Mouse (Mus musculus) heart, embryonic 16.5 days (tissue): ENCODE results near the gene Sox10. TPM values are rescaled to one million over a fixed set of nuclear protein-coding genes. Genes with fewer than 3 reads are reported as not detected.
A peak's percentile ranks its signal among the peaks of the same experiment; 100 is the strongest.

Experiments
- ATAC-seq: fragments of 200-750 bp; cut with Nextera tagmentation; replicated peaks from 2 replicates; pipeline ENCODE4 v1.8.0; 2017; ENCODE audit warnings: moderate number of reproducible peaks; ENCODE audit not compliant: insufficient read depth, low FRiP score; ENCODE audit errors: extremely low read depth
- H3K27ac ChIP-seq: fragments of 300-500 bp; sonication (generic); 2 replicates; pipeline ENCODE4 v1.5.1; 2014; ENCODE audit warnings: mild to moderate bottlenecking, low read length, control low read depth, moderate library complexity
- H3K27me3 ChIP-seq: fragments of 300-500 bp; sonication (generic); 2 replicates; pipeline ENCODE4 v1.6.1; 2014; ENCODE audit warnings: low read length, mixed read lengths; ENCODE audit not compliant: control insufficient read depth, insufficient read depth
- H3K36me3 ChIP-seq: fragments of 300-500 bp; sonication (generic); 2 replicates; pipeline ENCODE4 v1.6.1; 2014; ENCODE audit not compliant: control insufficient read depth, insufficient read depth
- H3K4me1 ChIP-seq: fragments of 300-500 bp; sonication (generic); 2 replicates; pipeline ENCODE4 v1.6.1; 2014; ENCODE audit warnings: low read length, mixed read lengths; ENCODE audit not compliant: control insufficient read depth, insufficient read depth
- H3K4me2 ChIP-seq: fragments of 300-500 bp; sonication (generic); 2 replicates; pipeline ENCODE4 v1.6.1; 2014; ENCODE audit warnings: low read depth, mild to moderate bottlenecking, control low read depth, low read length
- H3K4me3 ChIP-seq: fragments of 300-500 bp; sonication (generic); 2 replicates; pipeline ENCODE4 v1.5.1; 2014; ENCODE audit warnings: mild to moderate bottlenecking, control low read depth, low read length
- H3K9ac ChIP-seq: fragments of 300-500 bp; sonication (generic); 2 replicates; pipeline ENCODE4 v1.6.1; 2014; ENCODE audit warnings: low read length, control low read depth
- H3K9me3 ChIP-seq: fragments of 300-500 bp; sonication (generic); replicated peaks from 2 replicates; pipeline ENCODE4 v1.6.1; 2016; ENCODE audit warnings: low read length; ENCODE audit not compliant: control insufficient read depth
- WGBS: fragments of 180-500 bp; shearing (Covaris S2); extraction: QIAGEN DNeasy Blood & Tissue Kit; methylation state at CpG from one replicate; pipeline ENCODE4 v1.1.7; 2014; 5-methylcytosine and 5-hydroxymethylcytosine counted together
- polyA plus RNA-seq: library from polyadenylated mRNA; unstranded; fragments of >200 nt; fragmentation: Nextera tagmentation; extraction: Ambion mirVana; gene quantifications from 2 replicates; pipeline ENCODE4 v1.2.1, GENCODE M21; 2015

Gene Sox10
- polyA plus RNA-seq, 1 experiment from 2014 or later, result 0.39 TPM

DNA sequence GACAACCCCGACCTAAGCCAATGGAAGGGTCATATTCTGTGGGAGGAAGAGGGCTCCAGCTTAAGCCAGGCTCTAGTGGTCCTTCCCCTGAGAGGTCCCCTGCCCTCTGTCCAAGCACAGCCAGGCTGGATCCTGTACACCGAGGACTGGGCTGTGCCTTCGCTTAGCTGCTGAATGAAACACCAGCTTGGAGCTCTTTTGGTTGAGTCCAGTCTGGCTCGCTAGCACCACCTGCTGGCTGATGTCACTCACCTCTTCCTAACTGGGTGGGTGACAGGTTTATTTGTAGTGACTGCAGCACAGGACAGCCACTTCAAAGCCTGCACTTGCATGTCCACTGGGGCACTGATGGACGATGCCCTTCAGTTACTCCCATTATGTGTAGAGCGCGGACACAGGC is 16.5 kb downstream of the Sox10 start:
- no peaks in the 10 kb centered on the region for H3K27me3 ChIP-seq
- peaks cover 35% of the 10 kb centered on the region for H3K36me3 ChIP-seq
- no peak overlapping the region for H3K4me3 ChIP-seq
- H3K27ac ChIP-seq, result no peak overlapping the region
- peaks cover 3% of the 10 kb centered on the region; the same call in 1 of the 2 replicates for H3K4me1 ChIP-seq
- no peak overlapping the region for H3K9ac ChIP-seq
- no peak overlapping the region for H3K4me2 ChIP-seq
- peak; percentile 70 for ATAC-seq
- WGBS, result 46% methylated on average over 7 of the region's 7 CpGs
- H3K9me3 ChIP-seq, result no peaks in the 10 kb centered on the region

DNA sequence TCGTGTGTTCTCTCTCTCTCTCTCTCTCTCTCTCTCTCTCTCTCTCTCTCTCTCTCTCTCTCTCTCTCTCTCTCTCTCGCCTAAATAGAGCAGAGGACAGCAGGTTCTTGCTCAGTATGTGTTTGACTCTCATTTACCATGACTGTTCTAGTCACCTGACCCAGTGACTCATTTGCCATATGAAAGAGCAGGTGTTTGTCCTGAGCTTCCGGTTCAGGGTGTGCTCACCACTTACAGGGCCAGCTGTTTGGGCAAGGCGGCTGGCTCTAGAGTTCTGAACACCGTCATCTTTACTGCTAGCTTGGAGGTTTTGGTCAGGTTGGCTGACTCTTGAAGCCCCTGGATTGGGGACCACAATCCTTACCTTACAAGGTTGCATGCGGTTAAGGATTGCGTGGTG is 19.5 kb downstream of the Sox10 start:
- no peak for ATAC-seq
- Histone ChIP-seq H3K27me3 (no peaks in the 10 kb centered on the region), H3K4me1 (peaks cover 14% of the 10 kb centered on the region), H3K27ac (no peak overlapping the region), H3K9ac (no peak overlapping the region), H3K4me3 (no peak overlapping the region), H3K9me3 (no peaks in the 10 kb centered on the region), H3K36me3 (peaks cover 30% of the 10 kb centered on the region), H3K4me2 (no peak overlapping the region)
- 88% methylated on average over 7 of the region's 7 CpGs for WGBS

DNA sequence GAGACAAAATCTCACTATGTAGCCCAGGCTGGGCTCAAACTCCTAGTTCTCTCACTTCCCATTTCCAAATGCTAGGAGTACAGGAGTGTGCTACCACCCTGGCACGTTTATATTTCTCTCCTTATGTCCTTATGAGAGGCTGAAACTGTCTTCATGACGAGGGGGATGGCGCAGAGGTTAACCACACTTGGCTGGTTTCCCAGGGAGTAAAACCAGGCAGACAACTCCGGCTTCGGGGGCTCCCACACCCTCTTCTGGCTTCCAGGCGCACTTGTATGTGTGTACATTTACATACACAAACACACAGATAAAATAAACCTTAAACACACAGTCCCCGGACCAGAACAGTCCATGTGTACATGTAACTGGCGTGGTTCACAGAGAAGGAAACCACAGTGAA is 21.0 kb downstream of the Sox10 start:
- peaks cover 26% of the 10 kb centered on the region for H3K36me3 ChIP-seq
- H3K27me3 ChIP-seq, result no peaks in the 10 kb centered on the region
- H3K9me3 ChIP-seq, result no peaks in the 10 kb centered on the region
- no peak overlapping the region for H3K4me2 ChIP-seq
- H3K4me1 ChIP-seq, result peaks cover 14% of the 10 kb centered on the region
- WGBS, result 56% methylated on average over 8 of the region's 8 CpGs
- no peak for ATAC-seq
- no peak overlapping the region for H3K9ac ChIP-seq
- no peak overlapping the region for H3K27ac ChIP-seq
- no peak overlapping the region for H3K4me3 ChIP-seq

DNA sequence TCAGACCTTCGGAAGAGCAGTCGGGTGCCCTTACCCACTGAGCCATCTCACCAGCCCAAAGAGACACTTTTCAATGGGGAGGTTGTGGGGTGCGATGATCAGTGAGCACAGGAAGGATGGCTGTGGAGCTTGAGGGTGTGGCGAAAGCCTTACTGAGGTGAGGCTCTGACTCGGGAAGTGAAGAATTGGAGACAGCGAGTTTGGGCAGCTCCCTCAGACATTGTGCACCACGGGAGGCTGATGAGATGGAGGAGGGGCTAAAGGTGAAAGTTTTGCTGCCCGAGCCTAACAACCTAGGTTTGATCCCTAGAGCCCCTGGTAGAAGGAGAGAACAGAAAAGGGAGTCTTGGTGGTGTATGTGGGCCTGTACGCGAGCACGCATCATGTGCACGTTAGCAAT is 21.7 kb downstream of the Sox10 start:
- Histone ChIP-seq H3K27me3 (no peaks in the 10 kb centered on the region), H3K36me3 (peaks cover 26% of the 10 kb centered on the region), H3K4me3 (no peak overlapping the region), H3K4me1 (peaks cover 14% of the 10 kb centered on the region), H3K4me2 (no peak overlapping the region), H3K9me3 (no peaks in the 10 kb centered on the region), H3K9ac (no peak overlapping the region), H3K27ac (no peak overlapping the region)
- WGBS, result 84% methylated on average over 12 of the region's 12 CpGs
- ATAC-seq, result no peak

DNA sequence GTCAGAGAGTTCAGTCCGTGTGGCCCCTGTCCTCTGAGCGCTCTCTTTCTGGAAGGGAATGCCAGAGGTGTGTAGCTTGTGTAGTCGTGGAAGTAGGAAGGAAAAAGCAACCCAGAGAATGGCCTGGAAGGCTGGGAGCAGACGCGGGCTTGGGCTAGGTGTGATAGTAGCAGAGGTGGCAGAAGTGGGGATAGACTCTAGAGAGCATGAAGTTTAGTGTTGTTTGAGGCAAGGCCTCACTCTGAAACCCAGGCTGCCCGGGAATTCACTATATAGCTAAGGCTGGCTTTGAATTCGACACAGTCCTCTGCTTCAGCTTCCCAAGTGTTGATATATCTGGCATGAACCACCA is 23.5 kb downstream of the Sox10 start:
- peak; percentile 30; the same call in 1 of the 2 replicates for ATAC-seq
- Histone ChIP-seq H3K9me3 (no peaks in the 10 kb centered on the region), H3K36me3 (peaks cover 11% of the 10 kb centered on the region; the same call in 1 of the 2 replicates), H3K27me3 (no peaks in the 10 kb centered on the region), H3K4me2 (peak overlapping the region; percentile 92), H3K4me3 (peak overlapping the region; percentile 82), H3K9ac (peak overlapping the region; percentile 88), H3K4me1 (peaks cover 14% of the 10 kb centered on the region), H3K27ac (peak overlapping the region; percentile 58)
- 0% methylated on average over 7 of the region's 7 CpGs for WGBS

DNA sequence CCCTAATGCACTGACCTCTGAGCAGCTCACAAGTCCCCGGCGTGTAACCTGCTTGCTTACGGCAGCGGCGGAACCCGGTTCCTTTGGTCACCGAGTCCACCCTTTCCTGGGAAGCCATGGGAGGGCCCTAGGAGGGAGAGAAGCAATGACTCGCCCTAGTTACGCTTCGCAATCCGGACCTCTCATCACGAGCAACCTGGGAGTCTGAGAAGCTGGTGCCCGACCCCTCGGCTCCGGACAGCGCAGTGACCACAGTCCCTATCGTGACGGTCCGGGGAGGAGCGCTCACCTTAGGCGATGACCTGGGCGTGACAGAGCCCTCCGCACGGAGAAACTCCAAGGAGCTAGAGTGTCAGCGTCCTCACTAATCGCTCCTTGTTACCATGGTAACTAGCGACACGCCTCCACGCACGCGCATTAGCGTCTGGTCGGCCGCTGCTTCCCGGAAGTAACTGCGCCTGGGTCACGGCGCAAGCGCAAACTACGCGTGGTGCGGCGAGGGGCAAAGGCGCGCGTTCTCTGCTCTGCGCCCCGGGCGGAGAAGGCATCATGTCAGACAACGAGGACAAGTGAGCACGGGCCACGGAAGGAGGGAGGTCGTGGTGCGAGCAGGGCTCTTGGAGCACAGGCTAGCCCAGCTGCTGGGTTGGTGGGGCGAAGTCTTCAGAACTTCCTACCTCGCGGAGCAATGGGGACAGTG is 24.0 kb downstream of the Sox10 start, which contains the start of the genes Polr2f and 1700088E04Rik:
TSS of gene Polr2f (plus strand) at position 144 of the 700 bp plus-strand sequence.
TSS of gene 1700088E04Rik (minus strand) at position 388 of the 700 bp plus-strand sequence.
- WGBS, result under 1% methylated on average over 57 of the region's 57 CpGs

DNA sequence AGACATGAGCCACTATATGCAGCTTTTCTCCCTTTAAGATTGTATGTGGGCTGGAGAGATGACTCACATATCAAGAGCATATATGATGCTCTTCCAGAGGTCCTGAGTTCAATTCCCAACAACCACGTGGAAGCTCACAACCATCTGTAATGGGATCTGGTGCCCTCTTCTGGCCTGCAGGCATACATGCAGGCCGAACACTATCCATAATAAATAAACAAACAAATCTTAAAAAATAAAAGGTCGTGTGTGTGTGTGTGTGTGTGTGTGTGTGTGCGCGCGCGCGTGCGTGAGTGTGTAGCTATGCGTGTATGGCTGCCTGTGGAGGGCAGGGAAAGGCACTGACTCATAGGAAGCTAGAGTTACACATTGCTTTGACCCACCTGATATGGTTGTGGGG is 25.4 kb downstream of the Sox10 start:
- Histone ChIP-seq H3K9ac (no peak overlapping the region), H3K9me3 (no peaks in the 10 kb centered on the region), H3K27ac (no peak overlapping the region), H3K4me2 (no peak overlapping the region), H3K4me1 (peaks cover 14% of the 10 kb centered on the region), H3K36me3 (peaks cover 2% of the 10 kb centered on the region; the same call in 1 of the 2 replicates), H3K4me3 (no peak overlapping the region), H3K27me3 (no peaks in the 10 kb centered on the region)
- WGBS, result 56% methylated on average over 10 of the region's 10 CpGs
- ATAC-seq, result no peak

More for the DNA sequence above, 24.0 kb downstream of the Sox10 start, which contains the start of the genes Polr2f and 1700088E04Rik:
- Histone ChIP-seq H3K36me3 (peaks cover 8% of the 10 kb centered on the region; the same call in 1 of the 2 replicates), H3K9me3 (no peaks in the 10 kb centered on the region), H3K4me1 (peaks cover 14% of the 10 kb centered on the region), H3K27ac (peak within 1 kb of the TSS; percentile 58), H3K9ac (peak within 1 kb of the TSS; percentile 88), H3K27me3 (no peaks in the 10 kb centered on the region), H3K4me3 (peak within 1 kb of the TSS; percentile 82), H3K4me2 (peak within 1 kb of the TSS; percentile 92)
- peak; percentile 90 for ATAC-seq

DNA sequence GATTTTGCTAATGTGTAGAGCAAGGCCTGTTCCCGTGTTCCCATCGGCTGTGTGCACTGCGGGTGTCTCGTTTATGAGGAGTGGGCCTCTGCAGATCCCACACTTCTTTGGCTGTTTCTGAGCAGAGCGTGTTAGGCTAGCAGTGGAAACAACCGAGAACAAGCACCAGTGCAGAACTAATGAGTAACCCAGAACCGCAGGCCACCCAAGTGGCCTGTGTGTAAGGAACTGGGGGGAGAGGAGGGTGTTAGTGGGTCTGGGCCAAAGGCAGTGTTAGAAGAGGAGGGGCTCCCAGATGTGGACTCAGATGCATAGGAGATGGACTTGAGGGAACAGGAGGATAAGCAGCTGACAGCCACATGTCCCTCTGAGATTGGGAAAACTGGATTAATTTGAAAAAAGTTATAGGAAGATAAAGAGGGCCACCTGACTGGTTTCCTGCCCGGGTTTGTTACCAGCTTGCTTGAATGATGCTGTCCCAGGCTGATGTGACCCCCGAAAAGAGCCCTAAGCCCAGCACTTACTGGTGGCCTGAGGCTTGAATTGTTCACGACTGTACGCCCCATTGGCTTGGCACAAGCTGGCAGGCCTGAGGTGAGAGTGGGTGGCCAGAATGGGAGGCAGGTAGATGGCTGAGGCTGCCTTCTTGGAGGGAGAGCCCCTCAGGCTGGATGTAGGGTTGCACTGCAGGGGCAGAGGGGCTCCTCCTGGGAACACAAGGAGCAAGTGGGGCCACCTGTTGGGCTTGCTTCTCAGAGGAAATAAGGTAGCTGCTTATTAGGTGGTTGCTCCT is 29.1 kb downstream of the Sox10 start:
- H3K27ac ChIP-seq, result no peak overlapping the region
- H3K36me3 ChIP-seq, result peaks cover 24% of the 10 kb centered on the region
- 69% methylated on average over 11 of the region's 11 CpGs for WGBS
- no peak overlapping the region for H3K9ac ChIP-seq
- H3K27me3 ChIP-seq, result no peaks in the 10 kb centered on the region
- peaks cover 9% of the 10 kb centered on the region for H3K4me1 ChIP-seq
- H3K4me3 ChIP-seq, result no peak overlapping the region
- ATAC-seq, result no peak
- H3K4me2 ChIP-seq, result no peak overlapping the region
- no peaks in the 10 kb centered on the region for H3K9me3 ChIP-seq

DNA sequence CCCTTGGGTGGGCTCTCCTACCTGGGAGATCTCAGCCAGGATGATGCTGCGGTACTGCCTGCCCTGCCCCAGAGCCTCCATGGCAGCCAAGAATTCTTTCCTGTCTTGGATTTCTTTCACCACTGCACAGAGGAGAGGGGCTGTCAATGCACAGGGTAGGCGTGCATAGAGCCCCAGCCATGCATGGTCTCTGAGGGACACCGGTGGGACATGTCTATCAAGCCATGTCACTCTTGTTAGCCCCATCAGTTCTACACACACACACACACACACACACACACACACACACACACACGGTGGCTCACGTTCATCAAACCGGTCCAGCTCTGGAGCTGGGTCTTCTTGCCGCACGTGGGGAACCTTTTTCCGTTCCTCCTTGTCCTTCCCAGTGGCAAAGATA is 29.7 kb downstream of the Sox10 start:
- H3K36me3 ChIP-seq, result peaks cover 30% of the 10 kb centered on the region
- H3K4me2 ChIP-seq, result no peak overlapping the region
- 83% methylated on average over 9 of the region's 9 CpGs for WGBS
- H3K4me1 ChIP-seq, result peaks cover 15% of the 10 kb centered on the region
- ATAC-seq, result no peak
- no peak overlapping the region; the same call in 1 of the 2 replicates for H3K27ac ChIP-seq
- no peak overlapping the region for H3K9ac ChIP-seq
- no peaks in the 10 kb centered on the region for H3K9me3 ChIP-seq
- no peaks in the 10 kb centered on the region for H3K27me3 ChIP-seq
- no peak overlapping the region for H3K4me3 ChIP-seq
